Mouse (Mus musculus): ENCODE results near the gene Loxl4.

Loxl4 gene

DNA sequence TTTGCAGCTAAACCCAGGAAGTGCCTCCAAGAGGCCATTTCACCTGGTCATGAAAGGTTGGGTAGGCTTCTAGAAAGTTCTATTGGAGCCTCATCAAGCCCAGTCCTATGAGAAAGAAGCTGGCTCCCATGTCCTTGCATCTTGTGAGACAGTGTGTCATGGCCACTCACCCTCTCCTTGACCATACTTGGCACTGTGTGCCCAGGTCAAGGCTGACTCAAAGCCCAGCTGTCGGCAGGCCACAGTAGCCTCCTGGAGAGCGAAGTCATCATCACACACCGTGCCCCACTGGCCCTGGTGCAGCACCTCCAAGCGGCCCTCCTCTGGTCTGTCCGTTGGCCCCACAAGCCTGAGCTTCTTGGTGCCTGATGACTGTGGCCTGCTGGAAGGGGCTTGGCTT, 4.5 kb downstream of the Loxl4 start:
- no peak for DNase-seq

DNA sequence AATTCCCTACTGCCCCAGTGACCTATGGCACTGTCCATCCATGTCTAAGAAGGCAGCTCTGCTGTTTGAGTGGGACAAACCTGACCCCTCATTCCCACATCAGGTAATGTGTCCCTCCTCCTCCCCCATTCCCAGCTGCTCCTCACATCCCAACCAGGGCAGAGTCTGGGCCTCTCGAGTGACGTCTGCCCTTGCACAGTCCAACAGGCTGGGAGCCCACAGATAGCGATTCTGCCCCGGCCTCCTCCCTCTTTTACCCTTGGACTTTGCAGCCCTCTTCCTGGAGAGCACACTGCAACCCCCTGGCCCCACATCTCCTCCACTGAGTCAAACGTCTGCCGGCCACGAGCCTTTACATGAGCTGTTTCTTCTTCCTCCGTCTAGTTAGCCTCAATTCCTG, 10.0 kb downstream of the Loxl4 start:
- no peak for DNase-seq

DNA sequence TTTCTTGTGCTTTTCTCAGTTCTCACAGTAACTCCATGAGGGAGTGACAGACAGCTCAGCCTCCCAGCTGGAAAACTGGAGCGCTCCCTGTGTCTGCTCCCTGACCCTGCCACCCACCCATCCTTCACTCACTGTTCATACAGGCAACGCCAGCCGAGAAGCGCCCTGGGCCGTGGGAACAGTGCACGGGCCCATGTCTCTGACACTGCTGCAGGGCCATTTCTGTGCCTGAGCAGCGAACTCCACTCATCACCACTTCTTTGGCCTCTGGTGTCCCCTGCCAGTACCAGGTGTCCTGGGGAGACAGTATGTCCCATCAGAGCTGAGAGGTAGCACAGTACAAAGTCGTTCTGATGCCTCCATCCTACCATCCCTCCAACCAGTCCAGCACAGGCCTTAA, 10.6 kb downstream of the Loxl4 start:
- DNase-seq, result no peak

GRCm38 (mm10) chr19:42601445-42601844, 11.2 kb downstream of the Loxl4 start:
- no peak for DNase-seq

DNA sequence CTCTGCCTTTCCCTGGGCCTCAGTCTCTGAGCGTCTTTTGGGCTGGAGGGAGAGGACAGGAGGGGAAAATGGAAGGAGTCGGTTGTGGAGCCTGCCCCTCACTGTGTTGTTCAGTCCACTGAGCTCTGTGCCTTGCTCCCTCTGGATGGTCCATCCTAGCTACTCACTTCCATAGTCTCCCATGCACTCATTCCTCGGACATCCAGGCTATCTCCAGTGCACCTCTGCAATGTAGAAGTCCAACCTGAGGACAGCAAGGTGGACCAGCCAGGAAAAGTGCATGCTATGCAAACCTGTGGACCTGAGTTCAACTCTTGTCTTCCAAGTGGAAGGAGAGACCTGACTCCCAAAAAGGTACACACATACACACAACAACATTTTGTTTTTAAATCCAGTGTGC, 12.0 kb downstream of the Loxl4 start:
- no peak for DNase-seq

GRCm38 (mm10) chr19:42599891-42600290, 12.7 kb downstream of the Loxl4 start:
- DNase-seq, result no peak

DNA sequence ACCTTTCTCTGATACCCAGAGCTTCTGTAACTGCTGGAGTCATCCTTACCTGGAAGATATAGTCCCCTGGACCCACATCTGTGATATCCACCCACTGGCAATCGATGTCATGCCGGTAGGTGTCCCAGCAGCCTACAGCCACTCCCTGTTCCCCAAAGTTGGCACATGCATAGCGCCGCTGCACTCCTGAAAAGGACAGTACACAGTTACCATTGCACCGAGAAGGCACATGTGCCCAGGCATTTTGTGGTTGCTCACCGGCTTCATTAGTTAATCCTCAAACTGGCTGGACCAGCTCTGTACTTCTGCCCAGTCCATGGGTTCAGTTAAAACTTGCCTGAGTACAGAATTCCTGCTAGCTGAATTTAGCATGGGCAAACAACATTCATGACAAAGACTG, 14.7 kb downstream of the Loxl4 start:
- no peak for DNase-seq

DNA sequence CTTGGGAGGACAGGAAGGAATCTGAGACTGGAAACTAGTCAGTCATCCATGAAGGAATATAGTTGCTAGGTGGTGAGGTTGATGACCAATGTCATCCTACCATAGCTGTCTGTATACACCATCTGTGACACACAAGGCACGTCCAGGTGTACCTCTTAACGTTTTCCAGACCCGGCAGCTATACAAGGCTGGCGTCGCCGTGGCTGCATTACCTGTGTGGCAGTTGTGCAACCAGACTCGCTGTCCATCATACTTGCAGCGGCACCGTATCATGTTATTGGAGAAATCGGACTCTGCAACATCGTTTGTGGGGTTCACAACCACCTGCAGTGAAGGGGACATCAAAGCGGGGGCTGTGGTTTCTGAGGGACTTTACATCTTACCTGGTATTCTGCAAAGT, 15.3 kb downstream of the Loxl4 start:
- DNase-seq, result no peak

GRCm38 (mm10) chr19:42595066-42595465, 17.5 kb downstream of the Loxl4 start:
- peak; percentile 12 for DNase-seq

DNA sequence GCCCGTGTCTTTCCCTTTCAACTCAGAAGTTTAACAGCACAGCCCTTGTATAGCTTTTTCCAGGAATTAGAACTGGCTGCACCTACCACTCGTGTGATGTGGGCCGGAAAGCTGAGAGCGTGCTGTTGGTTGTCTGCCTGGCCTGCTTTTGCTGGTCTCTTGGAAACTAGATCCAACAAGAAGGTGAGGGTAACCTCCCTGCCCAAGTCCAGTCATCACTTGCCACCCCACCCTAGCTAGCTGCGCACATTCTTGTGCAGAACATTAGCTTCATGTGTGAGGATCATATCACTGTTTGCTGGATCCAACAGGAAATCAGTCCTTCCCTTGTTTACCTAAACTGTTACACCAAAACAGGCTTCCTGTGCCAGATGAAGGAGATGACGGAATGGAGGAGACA, 19.2 kb downstream of the Loxl4 start:
- no peak for DNase-seq

GRCm38 (mm10) chr19:42591534-42591933, 21.1 kb downstream of the Loxl4 start:
- no peak for DNase-seq

- DNase-seq, result no peak
Measured at GRCm38 (mm10) chr19:42589246-42589645, 23.4 kb downstream of the Loxl4 start.

GRCm38 (mm10) chr19:42587704-42588103, 24.9 kb downstream of the Loxl4 start:
- DNase-seq, result no peak

GRCm38 (mm10) chr19:42584188-42584587, 28.4 kb downstream of the Loxl4 start:
- DNase-seq, result no peak

DNA sequence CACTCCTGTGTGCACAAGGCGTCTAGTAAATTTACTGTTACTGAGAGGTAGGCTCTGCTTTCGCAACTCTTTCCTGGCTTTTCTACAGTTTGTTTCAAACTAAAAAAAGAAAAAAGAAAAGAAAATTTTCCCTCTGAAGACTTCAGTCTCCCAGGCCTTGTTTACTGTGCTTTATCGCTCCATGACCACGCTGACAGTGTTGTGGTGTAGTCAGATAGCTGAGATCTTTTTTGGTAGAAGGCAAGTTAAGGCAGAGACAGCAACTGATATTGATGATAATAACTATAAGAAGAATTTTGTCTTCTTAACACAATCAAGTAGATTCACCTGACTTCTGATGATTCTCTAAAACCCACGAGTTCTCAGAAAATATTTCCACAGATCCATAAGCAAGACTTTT, 28.9 kb downstream of the Loxl4 start:
- DNase-seq, result no peak

- DNase-seq, result no peak
Measured at GRCm38 (mm10) chr19:42582811-42583370, 29.7 kb downstream of the Loxl4 start.

GRCm38 (mm10) chr19:42580701-42581100, 31.9 kb downstream of the Loxl4 start:
- no peak for DNase-seq

DNA sequence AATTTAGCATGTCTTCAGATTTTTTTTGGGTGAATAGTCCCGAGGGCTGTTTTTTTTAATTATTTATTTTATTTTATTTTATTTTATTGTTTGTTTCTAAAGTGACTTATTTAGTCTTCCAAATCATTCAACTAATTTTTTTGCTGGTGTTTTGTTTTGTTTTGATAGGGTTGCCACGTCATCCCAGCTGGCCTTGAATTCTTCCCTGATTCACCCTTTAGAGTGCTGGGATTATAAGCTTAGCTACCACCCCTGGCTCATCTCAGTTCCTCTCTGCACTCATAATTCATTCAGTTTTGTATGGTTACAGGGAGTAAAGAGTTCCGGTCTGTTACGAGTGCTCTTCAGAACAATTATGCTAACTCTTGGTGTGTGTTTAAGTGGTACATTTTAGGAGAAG, 34.0 kb downstream of the Loxl4 start:
- DNase-seq, result no peak

DNA sequence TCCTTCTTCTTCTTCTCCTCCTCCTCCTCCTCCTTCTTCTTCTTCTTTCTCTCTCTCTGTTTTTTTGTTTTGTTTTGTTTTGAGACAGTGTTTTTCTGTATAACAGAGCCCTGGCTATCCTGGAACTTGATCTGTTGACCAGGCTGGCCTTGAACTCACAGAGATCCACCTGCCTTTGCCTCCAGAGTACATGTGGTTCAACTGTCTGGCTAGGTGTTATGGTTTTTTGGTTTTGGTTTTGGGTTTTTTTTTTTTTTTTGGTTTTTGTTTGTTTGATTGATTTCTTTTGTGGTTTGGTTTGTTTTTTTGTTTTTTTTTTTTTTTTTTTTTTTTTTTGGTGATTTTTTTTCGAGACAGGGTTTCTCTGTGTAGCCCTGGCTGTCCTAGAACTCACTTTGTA, 35.8 kb downstream of the Loxl4 start:
- DNase-seq, result no peak

DNA sequence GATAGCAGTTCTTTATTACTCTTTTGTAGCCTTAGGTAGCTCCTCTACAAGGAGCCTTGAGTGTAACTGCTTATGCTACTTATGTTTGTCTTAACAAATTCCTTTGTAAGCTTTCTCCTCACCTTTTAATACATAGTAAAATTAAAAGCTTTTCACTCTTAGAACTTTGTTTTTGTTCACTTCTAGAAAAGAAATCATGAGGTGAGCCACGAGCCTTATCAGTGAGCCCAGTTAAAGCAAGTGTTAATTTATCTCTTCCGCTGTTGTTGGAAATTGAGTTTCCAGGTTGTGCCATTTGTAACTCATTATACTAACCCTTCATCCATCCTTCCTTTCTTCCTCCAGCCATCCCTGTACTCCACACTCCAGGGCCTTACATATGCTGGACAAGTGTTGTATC, 37.3 kb downstream of the Loxl4 start:
- DNase-seq, result no peak

GRCm38 (mm10) chr19:42571291-42571690, 41.3 kb downstream of the Loxl4 start:
- DNase-seq, result no peak

- DNase-seq, result no peak
Measured at GRCm38 (mm10) chr19:42569076-42569475, 43.5 kb downstream of the Loxl4 start.

DNA sequence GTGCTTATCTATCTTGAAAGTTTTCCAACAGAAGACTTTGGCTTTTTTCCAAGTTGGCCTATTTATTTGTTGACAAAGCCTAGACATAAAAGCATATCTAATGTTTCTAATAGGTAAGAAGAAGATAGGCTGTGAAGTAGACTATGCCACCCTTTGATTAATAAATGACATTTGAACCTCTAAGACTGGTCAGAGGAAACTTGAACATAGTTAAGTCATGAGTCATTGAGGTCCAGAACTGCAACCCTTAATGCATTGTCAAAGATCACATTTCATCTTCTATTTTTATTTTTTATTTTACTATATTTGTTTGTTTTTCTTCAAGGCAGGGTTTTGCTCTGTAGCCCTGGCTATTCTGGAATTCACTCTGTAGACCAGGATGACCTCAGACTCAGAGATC, 45.6 kb downstream of the Loxl4 start:
- DNase-seq, result no peak

GRCm38 (mm10) chr19:42566283-42567019, 46.2 kb downstream of the Loxl4 start:
- DNase-seq, result no peak

DNA sequence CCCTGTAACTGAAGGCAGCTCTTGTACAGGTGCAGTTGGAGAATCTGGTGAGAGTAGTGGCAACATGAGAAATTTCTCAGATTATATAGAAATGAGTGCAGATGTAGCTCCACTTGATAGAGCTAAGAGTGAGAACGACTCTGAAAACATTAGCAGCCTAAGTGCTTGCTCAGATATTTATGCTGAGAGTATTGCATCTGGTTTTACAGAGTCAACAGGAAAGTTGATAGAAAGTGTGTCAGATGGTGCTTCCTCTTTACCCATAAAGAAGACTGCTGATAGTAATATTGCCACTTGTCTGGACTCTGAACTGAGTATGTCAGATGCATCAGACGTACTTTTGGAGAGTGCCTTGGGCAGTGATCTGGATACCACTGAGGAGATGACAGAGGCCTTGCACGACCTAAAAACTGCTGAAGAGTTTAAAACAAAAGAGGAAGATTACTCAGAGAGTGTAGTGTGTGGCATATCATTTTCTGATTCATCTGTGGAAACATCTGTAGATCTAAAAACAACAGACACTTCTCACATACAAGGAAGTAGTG, 48.8 kb downstream of the Loxl4 start:
- no peak for DNase-seq

Measured in cerebellum, adult 11 months (tissue).